Mouse (Mus musculus) hindbrain, embryonic 14.5 days (tissue): ENCODE data around the gene Eif2b3. TPM values are rescaled to one million over a fixed set of nuclear protein-coding genes. Genes with fewer than 3 reads are reported as not detected.

ENCODE experiments used
- ATAC-seq: fragments of 200-750 bp; cut with Nextera tagmentation; 2 replicates; pipeline ENCODE4 v1.8.0; 2017; ENCODE audit warnings: moderate number of reproducible peaks, mild to moderate bottlenecking, moderate TSS enrichment, moderate library complexity; ENCODE audit not compliant: low FRiP score
- DNase-seq: peaks from one replicate; pipeline ENCODE4 v3.0.0-alpha.2; 2015; ENCODE audit warnings: low spot score
- H3K27ac ChIP-seq: fragments of 300-500 bp; sonication (generic); 2 replicates; pipeline ENCODE4 v1.5.1; 2014; ENCODE audit warnings: mild to moderate bottlenecking, moderate library complexity
- H3K27me3 ChIP-seq: fragments of 300-500 bp; sonication (generic); 2 replicates; pipeline ENCODE4 v1.6.1; 2014; ENCODE audit warnings: mild to moderate bottlenecking, low read length, mixed read lengths; ENCODE audit not compliant: control insufficient read depth, insufficient read depth
- H3K36me3 ChIP-seq: fragments of 300-500 bp; sonication (generic); replicated peaks from 2 replicates; pipeline ENCODE4 v1.6.1; 2014; ENCODE audit not compliant: control insufficient read depth, insufficient read depth
- H3K4me1 ChIP-seq: fragments of 300-500 bp; sonication (generic); replicated peaks from 2 replicates; pipeline ENCODE4 v1.6.1; 2014; ENCODE audit warnings: antibody characterized with exemption, low read length, mixed read lengths; ENCODE audit not compliant: control insufficient read depth, insufficient read depth
- H3K4me2 ChIP-seq: fragments of 300-500 bp; sonication (generic); replicated peaks from 2 replicates; pipeline ENCODE4 v1.6.1; 2014; ENCODE audit warnings: mild to moderate bottlenecking, moderate library complexity
- H3K4me3 ChIP-seq: fragments of 300-500 bp; sonication (generic); replicated peaks from 2 replicates; pipeline ENCODE4 v1.5.1; 2014; ENCODE audit warnings: mild to moderate bottlenecking, low read length
- H3K9ac ChIP-seq: fragments of 300-500 bp; sonication (generic); 2 replicates; pipeline ENCODE4 v1.6.1; 2014
- H3K9me3 ChIP-seq: fragments of 300-500 bp; sonication (generic); 2 replicates; pipeline ENCODE4 v1.6.1; 2016; ENCODE audit warnings: low read length; ENCODE audit not compliant: control insufficient read depth
- WGBS: fragments of 180-500 bp; shearing (Covaris S2); extraction: QIAGEN DNeasy Blood & Tissue Kit; methylation state at CpG from one replicate; pipeline ENCODE4 v1.1.7; 2014; 5-methylcytosine and 5-hydroxymethylcytosine counted together
- polyA plus RNA-seq: library from polyadenylated mRNA; unstranded; fragments of >200 nt; fragmentation: Nextera tagmentation; extraction: Ambion mirVana; gene quantifications from 2 replicates; pipeline ENCODE4 v1.2.1, GENCODE M21; 2014

Gene Eif2b3
- polyA plus RNA-seq, 1 experiment from 2014 or later, result 48.6 TPM

GRCm38 (mm10) chr4:117069647-117070046, 50.4 kb downstream of the Eif2b3 start:
- ATAC-seq (no peak), DNase-seq (no peak)
- H3K4me3 ChIP-seq, result no peak overlapping the region
- no peaks in the 10 kb centered on the region for H3K9me3 ChIP-seq
- H3K4me1 ChIP-seq, result no peaks in the 10 kb centered on the region
- no peak overlapping the region for H3K9ac ChIP-seq
- H3K27ac ChIP-seq, result no peak overlapping the region
- H3K4me2 ChIP-seq, result no peak overlapping the region
- peaks cover 85% of the 10 kb centered on the region for H3K36me3 ChIP-seq
- no peaks in the 10 kb centered on the region for H3K27me3 ChIP-seq
- 100% methylated on average over 1 of the region's 1 CpGs for WGBS

- Histone ChIP-seq H3K36me3 (peaks cover 89% of the 10 kb centered on the region), H3K9ac (no peak overlapping the region), H3K27ac (no peak overlapping the region), H3K4me2 (no peak overlapping the region), H3K27me3 (no peaks in the 10 kb centered on the region), H3K9me3 (no peaks in the 10 kb centered on the region), H3K4me3 (no peak overlapping the region), H3K4me1 (no peaks in the 10 kb centered on the region)
- WGBS, result 92% methylated on average over 4 of the region's 4 CpGs
- DNase-seq (no peak), ATAC-seq (no peak)
These were observed 51.4 kb downstream of the Eif2b3 start for GRCm38 (mm10) chr4:117070624-117071023.

GRCm38 (mm10) chr4:117071183-117071582, 52.0 kb downstream of the Eif2b3 start:
- Histone ChIP-seq H3K27ac (no peak overlapping the region), H3K9me3 (no peaks in the 10 kb centered on the region), H3K4me2 (no peak overlapping the region), H3K4me3 (no peak overlapping the region), H3K4me1 (no peaks in the 10 kb centered on the region), H3K9ac (no peak overlapping the region), H3K36me3 (peaks cover 87% of the 10 kb centered on the region), H3K27me3 (no peaks in the 10 kb centered on the region)
- 98% methylated on average over 5 of the region's 5 CpGs for WGBS
- DNase-seq (no peak), ATAC-seq (no peak)

GRCm38 (mm10) chr4:117087948-117088640, 68.9 kb downstream of the Eif2b3 start:
- DNase-seq, result no peak
- H3K4me3 ChIP-seq, result no peak overlapping the region
- no peak overlapping the region for H3K4me2 ChIP-seq
- H3K9me3 ChIP-seq, result no peaks in the 10 kb centered on the region
- no peaks in the 10 kb centered on the region for H3K27me3 ChIP-seq
- H3K27ac ChIP-seq, result no peak overlapping the region
- H3K9ac ChIP-seq, result no peak overlapping the region
- no peaks in the 10 kb centered on the region for H3K4me1 ChIP-seq
- no peak for ATAC-seq
- 84% methylated on average over 7 of the region's 7 CpGs for whole genome bisulfite sequencing
- H3K36me3 ChIP-seq, result peaks cover 30% of the 10 kb centered on the region

DNA sequence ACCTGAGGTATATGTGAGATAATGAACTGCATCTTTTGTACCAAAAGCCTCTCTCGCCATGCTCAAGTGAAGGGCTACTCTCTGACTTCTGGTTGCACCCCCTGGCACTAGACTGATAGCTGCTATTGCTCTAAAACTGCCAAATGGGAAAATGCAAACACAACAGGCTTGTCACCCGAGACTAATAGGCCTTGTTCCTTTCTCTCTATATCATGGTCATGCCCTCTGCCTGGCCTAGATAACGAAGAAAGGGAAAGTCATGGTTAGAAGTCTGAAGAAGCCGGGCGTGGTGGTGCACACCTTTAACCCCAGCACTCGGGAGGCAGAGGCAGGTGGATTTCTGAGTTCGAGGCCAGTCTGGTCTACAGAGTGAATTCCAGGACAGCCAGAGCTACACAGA, 71.4 kb downstream of the Eif2b3 start:
- peaks cover 24% of the 10 kb centered on the region for H3K36me3 ChIP-seq
- peaks cover 3% of the 10 kb centered on the region; the same call in 1 of the 2 replicates for H3K4me1 ChIP-seq
- no peak overlapping the region for H3K4me3 ChIP-seq
- H3K9me3 ChIP-seq, result no peaks in the 10 kb centered on the region
- no peak for ATAC-seq
- DNase-seq, result no peak
- 0 out of 2 replicates have a peak, but pooled peaks cover 3% of the 10 kb centered on the region for H3K27me3 ChIP-seq
- no peak overlapping the region for H3K9ac ChIP-seq
- H3K27ac ChIP-seq, result no peak overlapping the region
- 80% methylated on average over 7 of the region's 7 CpGs for WGBS
- no peak overlapping the region for H3K4me2 ChIP-seq

- Histone ChIP-seq H3K36me3 (no peaks in the 10 kb centered on the region), H3K27ac (no peak overlapping the region), H3K27me3 (0 out of 2 replicates have a peak, but pooled peaks cover 3% of the 10 kb centered on the region), H3K4me1 (peaks cover 23% of the 10 kb centered on the region), H3K9ac (no peak overlapping the region), H3K4me3 (no peak overlapping the region), H3K4me2 (no peak overlapping the region), H3K9me3 (no peaks in the 10 kb centered on the region)
- ATAC-seq (no peak), DNase-seq (no peak)
- 84% methylated on average over 3 of the region's 3 CpGs for WGBS
These were observed 75.6 kb downstream of the Eif2b3 start for GRCm38 (mm10) chr4:117094626-117095361.

DNA sequence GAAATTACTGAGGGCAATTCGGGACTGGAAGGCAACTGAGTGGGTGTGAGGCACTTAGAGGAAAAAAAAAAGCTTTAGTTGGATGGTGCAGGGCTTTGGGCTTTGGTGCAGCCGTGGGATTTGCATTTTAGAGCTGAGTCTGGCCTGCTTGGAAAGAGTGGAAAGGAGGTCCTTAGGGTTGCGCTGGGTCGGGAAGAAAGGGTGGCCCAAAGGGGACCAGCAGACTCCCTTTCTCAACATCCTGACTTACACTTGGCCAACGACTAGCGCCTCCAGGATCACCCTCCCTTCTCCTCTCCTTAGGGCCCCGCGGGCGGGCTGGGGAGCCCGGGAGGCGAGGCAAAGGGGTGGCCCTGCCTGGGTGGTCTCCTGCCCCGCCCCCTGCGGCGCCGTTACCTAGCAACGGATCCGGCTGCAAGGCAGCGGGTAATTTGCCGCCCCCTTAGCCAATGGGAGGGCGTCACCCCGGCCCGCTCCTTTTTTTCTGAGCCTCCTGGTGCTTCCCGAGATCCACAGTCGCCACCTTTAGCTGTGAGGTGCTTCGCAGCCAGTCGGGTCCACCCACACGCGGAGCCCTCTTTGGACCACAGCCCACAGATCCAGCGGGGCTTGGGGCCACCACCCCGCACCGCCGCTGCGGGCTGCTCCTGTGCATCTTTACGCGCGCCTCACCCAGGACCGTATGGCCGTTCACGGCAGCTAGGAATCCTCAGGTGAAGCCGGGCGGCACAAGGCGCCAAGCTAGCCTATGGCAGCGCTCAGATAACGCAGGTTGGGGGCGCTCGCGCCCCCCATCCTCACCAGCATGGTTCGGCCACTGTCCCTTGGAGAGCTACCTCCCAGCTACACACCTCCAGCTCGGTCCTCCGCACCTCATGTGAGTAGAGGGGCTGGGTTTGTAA, 76.6 kb downstream of the Eif2b3 start, which contains the start of gene Ptch2:
TSS of gene Ptch2 (plus strand) at position 525 of the 902 bp plus-strand sequence.
- Histone ChIP-seq H3K36me3 (peaks cover 5% of the 10 kb centered on the region; the same call in 1 of the 2 replicates), H3K27me3 (0 out of 2 replicates have a peak, but pooled peaks cover 3% of the 10 kb centered on the region), H3K4me2 (peak within 1 kb of the TSS; percentile 96), H3K9ac (peak within 1 kb of the TSS; percentile 88), H3K4me3 (peak within 1 kb of the TSS; percentile 75), H3K27ac (peak within 1 kb of the TSS; percentile 75), H3K4me1 (peaks cover 23% of the 10 kb centered on the region), H3K9me3 (no peaks in the 10 kb centered on the region)
- peak; percentile 77 for DNase-seq
- peak; percentile 84 for ATAC-seq
- WGBS, result under 1% methylated on average over 50 of the region's 50 CpGs

- DNase-seq (no peak), ATAC-seq (no peak)
- peak overlapping the region; percentile 96 for H3K4me2 ChIP-seq
- H3K27me3 ChIP-seq, result 0 out of 2 replicates have a peak, but pooled peaks cover 3% of the 10 kb centered on the region
- H3K36me3 ChIP-seq, result peaks cover 6% of the 10 kb centered on the region; the same call in 1 of the 2 replicates
- H3K9me3 ChIP-seq, result no peaks in the 10 kb centered on the region
- peaks cover 23% of the 10 kb centered on the region for H3K4me1 ChIP-seq
- 13% methylated on average over 5 of the region's 5 CpGs for WGBS
- H3K9ac ChIP-seq, result peak overlapping the region; percentile 88
- H3K4me3 ChIP-seq, result peak overlapping the region; percentile 75
- H3K27ac ChIP-seq, result no peak overlapping the region
These were observed 77.5 kb downstream of the Eif2b3 start for GRCm38 (mm10) chr4:117096666-117097065.
